In genomic region chr19:24966941-24967340, GRCm38 (mm10) we compare ENCODE assay signal across 13 mouse cellular contexts.
"Had no signal": no experiment of that assay in that cellular context is flagged by ENCODE, and none has a peak within 500 bp of the region (broad histone marks: within the 10 kb centered on the region; RNA-seq: fewer than 3 reads in every experiment).

No protein-coding gene starts in this region.

- DNase-seq: kidney, adult 9 months; kidney, postnatal 36 days; liver, embryonic 13.5 days; lung, adult 18-20 months; lung, postnatal 4 days; right cerebral cortex, adult 18-20 months; right cerebral cortex, postnatal 25 days; thymus, adult 18-20 months; thymus, postnatal 14 days had no signal

- H3K27ac ChIP-seq: kidney, postnatal 0 days; limb, embryonic 15.5 days; liver, embryonic 13.5 days; midbrain, embryonic 13.5 days had no signal

- ATAC-seq: intestine, embryonic 16.5 days; midbrain, embryonic 13.5 days had no signal

- H3K4me3 ChIP-seq: limb, embryonic 15.5 days; liver, embryonic 13.5 days; midbrain, embryonic 13.5 days had no signal
